Comparison of ENCODE assay signal across 1 mouse cellular context in the genomic region with DNA sequence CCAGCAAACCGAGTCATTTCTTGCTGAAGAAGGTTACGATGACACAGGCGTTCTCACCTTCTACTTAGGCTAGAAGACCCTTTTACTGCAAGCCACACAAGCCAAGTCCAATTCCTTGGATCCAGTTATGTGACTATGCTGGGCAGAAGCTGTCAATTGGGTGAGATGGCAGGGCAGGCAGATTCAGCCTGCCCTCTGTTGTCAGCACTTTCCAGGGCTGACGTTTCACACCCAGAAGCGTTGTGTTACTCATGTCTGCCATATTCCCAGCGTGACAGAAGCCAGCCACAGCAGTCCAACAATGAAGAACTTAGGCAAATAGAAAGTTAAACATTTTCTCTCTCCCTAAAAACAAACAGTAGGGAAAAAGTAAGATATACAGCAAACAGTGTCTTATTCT. TPM values are rescaled to one million over a fixed set of nuclear protein-coding genes. Genes with fewer than 3 reads are reported as not detected.
"Had no signal": no experiment of that assay in that cellular context is flagged by ENCODE, and none has a peak within 500 bp of the region (broad histone marks: within the 10 kb centered on the region; RNA-seq: fewer than 3 reads in every experiment).

No protein-coding gene starts in this region.

RNA-seq across cellular contexts. Expression of a gene that starts 38.9 kb away (rescaled TPM):
- polyA plus RNA-seq: midbrain, embryonic 11.5 days had no signal
